ENCODE assay signal across 26 mouse cellular contexts in the genomic region with DNA sequence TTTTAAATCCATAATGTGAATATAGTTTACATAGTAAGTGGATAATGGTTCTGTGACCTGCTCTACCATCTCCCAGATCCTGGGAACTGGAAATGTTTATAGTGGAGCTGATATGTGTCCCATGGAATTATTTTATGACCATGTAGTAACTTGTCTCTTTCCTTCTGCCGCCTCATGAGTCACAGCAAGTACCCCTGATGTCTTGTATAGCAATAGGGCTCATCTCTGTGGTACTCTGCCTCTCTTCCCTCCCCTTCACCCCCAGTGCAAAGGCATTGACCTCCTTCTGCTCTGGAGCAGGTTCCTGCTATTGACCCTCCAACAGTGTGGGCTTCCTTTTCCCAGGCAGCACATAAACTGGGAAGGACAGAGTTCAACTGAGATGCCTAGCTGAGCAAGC.
A peak's percentile ranks its signal among the peaks of the same experiment; 100 is the strongest.
DNase-seq lines count a peak whose midpoint lies in the region; ATAC-seq and TF ChIP-seq lines count a peak whose summit lies in the region.
"Had no signal": no experiment of that assay in that cellular context is flagged by ENCODE, and none has a peak within 500 bp of the region (broad histone marks: within the 10 kb centered on the region; RNA-seq: fewer than 3 reads in every experiment).

No protein-coding gene starts in this region.

- H3K27me3 ChIP-seq in kidney, adult 2 months (replicated peaks; ENCODE audit: control insufficient read depth, insufficient read depth, low read length) = no peaks in the 10 kb centered on the region
- no peaks in the 10 kb centered on the region for H3K27me3 ChIP-seq in intestine, embryonic 16.5 days (replicated peaks; ENCODE audit: control insufficient read depth, insufficient read depth, low read length)
- no peaks in the 10 kb centered on the region for H3K27me3 ChIP-seq in small intestine, adult 2 months (ENCODE audit: control insufficient read depth, insufficient read depth, low read length)
- H3K27me3 ChIP-seq: CH12.LX; embryonic facial prominence, embryonic 12.5 days; forebrain, embryonic 13.5 days; forebrain, embryonic 15.5 days; Patski had no signal

- H3K4me1 ChIP-seq in kidney, adult 2 months (ENCODE audit: control insufficient read depth, insufficient read depth, low read length) = peaks cover 3% of the 10 kb centered on the region; the same call in 1 of the 2 replicates
- H3K4me1 ChIP-seq in intestine, embryonic 16.5 days (ENCODE audit: control insufficient read depth, insufficient read depth, low read length) = peaks cover 3% of the 10 kb centered on the region; the same call in 1 of the 2 replicates
- peaks cover 2% of the 10 kb centered on the region; the same call in 1 of the 2 replicates for H3K4me1 ChIP-seq in small intestine, adult 2 months (ENCODE audit: control insufficient read depth, insufficient read depth, insufficient read length, low read length)
- H3K4me1 ChIP-seq: forebrain, embryonic 13.5 days; forebrain, embryonic 15.5 days had no signal

- H3K27ac ChIP-seq in kidney, adult 2 months (ENCODE audit: insufficient read depth, low read depth, low read length) = no peak overlapping the region
- peak overlapping the region; percentile 35; the same call in 1 of the 2 replicates for H3K27ac ChIP-seq in intestine, embryonic 16.5 days (ENCODE audit: low read length)
- H3K27ac ChIP-seq in small intestine, adult 2 months (ENCODE audit: insufficient read depth, low read depth, low read length) = peak overlapping the region; percentile 40
- H3K27ac ChIP-seq: embryonic facial prominence, embryonic 10.5 days; embryonic facial prominence, embryonic 12.5 days; forebrain, embryonic 13.5 days; forebrain, embryonic 15.5 days had no signal

- 90% methylated on average over 1 of the region's 1 CpGs for WGBS in kidney, adult 2 months
- WGBS in intestine, embryonic 16.5 days = 53% methylated on average over 1 of the region's 1 CpGs
- WGBS in small intestine, adult 2 months = 16% methylated on average over 1 of the region's 1 CpGs

- peak; percentile 12 for DNase-seq in heart, adult 11 months
- no peak for DNase-seq in heart, adult 9 months (ENCODE audit: low spot score in 2 of 2)
- DNase-seq in kidney, adult 2 months = peak; percentile 28
- DNase-seq in kidney, postnatal 14 days = no peak
- DNase-seq in gastrocnemius, adult 8-10 months (ENCODE audit: low spot score in 2 of 2) = no peak
- no peak for DNase-seq in thymus, postnatal 0 days (ENCODE audit: low spot score)
- DNase-seq: adrenal gland, adult 2 months; adrenal gland, postnatal 10 days; adrenal gland, postnatal 25 days; B cell, adult 2 months; cerebellum, adult 11-12 months; cerebellum, adult 2 months; cerebellum, adult 9-10 months; cerebellum, postnatal 10 days; cerebellum, postnatal 25 days had no signal

- no peaks in the 10 kb centered on the region for H3K9me3 ChIP-seq in intestine, embryonic 16.5 days (ENCODE audit: control insufficient read depth, low read length)
- H3K9me3 ChIP-seq: embryonic facial prominence, embryonic 10.5 days; embryonic facial prominence, embryonic 12.5 days; forebrain, embryonic 13.5 days; forebrain, embryonic 15.5 days; G1E had no signal

- ATAC-seq in intestine, embryonic 16.5 days = peak; percentile 77
- ATAC-seq: activated CD4-positive, CD25-positive, alpha-beta regulatory T cell, adult 4 months; CD4-positive, CD25-positive, alpha-beta regulatory T cell, adult 4 months; forebrain, embryonic 13.5 days; forebrain, embryonic 15.5 days; Patski had no signal

- H3K9ac ChIP-seq in intestine, embryonic 16.5 days (ENCODE audit: low read depth, low read length) = no peak overlapping the region
- H3K9ac ChIP-seq: embryonic facial prominence, embryonic 12.5 days; forebrain, embryonic 13.5 days; forebrain, embryonic 15.5 days had no signal

- no peak for TF ChIP-seq CTCF in kidney, adult 2 months (conservative IDR thresholded peaks at IDR 0.05; ENCODE audit: insufficient read depth, insufficient read length, low read depth, low read length)
- TF ChIP-seq CTCF in small intestine, adult 2 months (IDR thresholded peaks at IDR 0.05; ENCODE audit: extremely low read depth, insufficient read length, insufficient replicate concordance, low read depth, low read length) = no peak

- no peak overlapping the region for H3K4me2 ChIP-seq in intestine, embryonic 16.5 days (ENCODE audit: low read depth, low read length)
- H3K4me2 ChIP-seq: embryonic facial prominence, embryonic 12.5 days; forebrain, embryonic 13.5 days; forebrain, embryonic 15.5 days had no signal

- TF ChIP-seq POLR2A in kidney, adult 2 months (IDR thresholded peaks at IDR 0.05; ENCODE audit: low read depth, low read length) = no peak
- no peak for TF ChIP-seq POLR2A in small intestine, adult 2 months (IDR thresholded peaks at IDR 0.05; ENCODE audit: low read depth, low read length)

- H3K4me3 ChIP-seq in kidney, adult 2 months (ENCODE audit: insufficient read depth, low read depth, low read length) = no peak overlapping the region
- H3K4me3 ChIP-seq in intestine, embryonic 16.5 days (ENCODE audit: low read length) = no peak overlapping the region
- no peak overlapping the region for H3K4me3 ChIP-seq in small intestine, adult 2 months (ENCODE audit: low read depth, low read length)
- H3K4me3 ChIP-seq: embryonic facial prominence, embryonic 10.5 days; embryonic facial prominence, embryonic 12.5 days; forebrain, embryonic 13.5 days; forebrain, embryonic 15.5 days had no signal

- H3K36me3 ChIP-seq in kidney, adult 2 months (ENCODE audit: control insufficient read depth, insufficient read depth, low read length) = no peaks in the 10 kb centered on the region
- H3K36me3 ChIP-seq in intestine, embryonic 16.5 days (ENCODE audit: control insufficient read depth, insufficient read depth, low read length) = no peaks in the 10 kb centered on the region
- no peaks in the 10 kb centered on the region for H3K36me3 ChIP-seq in small intestine, adult 2 months (ENCODE audit: control insufficient read depth, insufficient read depth, low read length)
- H3K36me3 ChIP-seq: embryonic facial prominence, embryonic 10.5 days; embryonic facial prominence, embryonic 12.5 days; forebrain, embryonic 15.5 days; G1E had no signal

Comparison
In these comparisons a context has a peak if more than half of its experiments do, and no peak if none do; other contexts are left out.
1. DNase-seq: peak in heart, adult 11 months (single experiment) and kidney, adult 2 months (single experiment); none in heart, adult 9 months (0 of 2), kidney, postnatal 14 days (single experiment), gastrocnemius, adult 8-10 months (0 of 2) and thymus, postnatal 0 days (single experiment).